Mouse (Mus musculus) right cerebral cortex, adult 18-20 months (tissue): Measurements from ENCODE around the gene Nfia.
A peak's percentile ranks its signal among the peaks of the same experiment; 100 is the strongest.

Experiments used
- DNase-seq: peaks from one replicate; pipeline ENCODE4 v3.0.0; 2022; ENCODE audit warnings: mixed read lengths

Gene Nfia

DNA sequence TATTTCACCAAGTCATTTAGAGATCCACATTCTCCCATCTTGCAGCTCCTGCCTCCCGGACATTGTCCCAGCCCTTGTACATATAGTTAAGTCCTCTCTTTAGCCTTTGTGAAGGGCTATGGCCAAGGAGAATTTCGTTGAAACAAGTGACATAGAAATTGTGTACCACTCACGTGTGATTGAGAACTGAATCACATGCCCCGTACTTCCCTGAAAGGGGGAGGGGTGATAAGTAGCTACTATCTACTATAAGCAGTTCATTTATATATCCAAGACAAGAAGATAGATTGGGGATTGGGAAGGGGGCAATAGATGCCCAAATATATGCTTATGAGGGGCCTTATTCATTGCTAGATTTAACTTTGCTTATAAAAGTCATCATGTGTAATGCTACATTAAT is 5.5 kb upstream of the Nfia start:
- DNase-seq, result no peak

DNA sequence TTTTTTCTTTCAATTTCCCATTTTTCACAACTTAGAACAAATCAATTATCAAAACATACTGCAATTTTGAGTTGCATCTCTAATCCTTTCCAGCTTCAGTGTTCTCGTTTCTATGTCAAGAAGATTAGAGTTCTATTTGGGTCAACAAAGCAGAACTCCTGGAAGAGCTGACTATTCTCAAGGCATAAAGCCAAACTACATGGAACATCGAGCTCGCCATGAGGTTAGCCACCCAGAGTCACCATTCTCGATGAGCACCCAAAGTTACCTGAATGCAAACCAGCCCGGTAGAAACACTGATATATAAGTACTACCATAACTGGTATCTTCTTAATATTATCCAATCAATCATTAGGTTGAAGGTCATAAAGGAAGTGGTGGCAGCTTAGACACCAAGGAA is 5.0 kb upstream of the Nfia start:
- DNase-seq, result no peak

DNA sequence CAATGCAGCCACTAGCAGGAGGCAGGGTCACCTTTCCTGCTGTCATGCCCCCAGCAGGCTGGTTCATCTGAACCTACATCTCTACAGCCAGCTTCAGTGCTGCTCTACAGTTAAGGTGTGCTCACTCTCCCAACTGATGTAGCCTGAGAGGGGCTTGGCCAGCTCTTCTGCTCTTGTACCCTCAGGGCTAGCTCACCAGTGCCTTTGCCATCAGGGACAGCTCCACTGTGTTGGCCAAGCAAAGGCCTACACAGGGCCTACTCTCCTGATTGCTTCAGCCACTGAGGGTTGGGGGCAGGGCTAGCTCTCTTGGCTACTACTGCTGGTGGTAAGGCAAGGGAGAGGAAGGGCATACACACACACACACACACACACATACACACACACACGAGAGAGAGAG is 2.7 kb upstream of the Nfia start:
- no peak for DNase-seq

- no peak for DNase-seq
These were observed 1.1 kb upstream of the Nfia start for GRCm38 (mm10) chr4:97771426-97771825.

DNA sequence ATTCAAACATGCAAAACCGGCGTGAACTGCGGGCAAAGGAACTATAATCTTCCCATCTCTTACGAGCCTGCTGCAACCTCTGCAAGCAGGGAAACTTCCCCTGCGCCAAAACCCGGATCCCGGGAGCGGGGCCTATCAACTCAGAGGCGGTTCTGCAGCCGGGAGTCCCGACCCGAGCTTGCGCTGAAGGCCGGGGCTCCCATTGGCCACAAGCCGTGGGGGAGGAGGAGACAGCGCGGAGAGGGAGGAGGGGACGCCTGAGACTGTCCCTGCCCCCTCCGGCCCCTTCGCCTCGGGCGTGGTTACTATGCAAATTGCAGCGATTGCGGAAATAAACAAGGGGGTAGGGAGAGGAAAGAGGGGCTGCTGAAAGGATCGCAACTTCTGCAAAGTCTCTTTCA is 450 bp upstream of the Nfia start:
- peak; percentile 97 for DNase-seq

- DNase-seq, result peak; percentile 95
These were observed 618 bp downstream of the Nfia start for GRCm38 (mm10) chr4:97773110-97773593.

DNA sequence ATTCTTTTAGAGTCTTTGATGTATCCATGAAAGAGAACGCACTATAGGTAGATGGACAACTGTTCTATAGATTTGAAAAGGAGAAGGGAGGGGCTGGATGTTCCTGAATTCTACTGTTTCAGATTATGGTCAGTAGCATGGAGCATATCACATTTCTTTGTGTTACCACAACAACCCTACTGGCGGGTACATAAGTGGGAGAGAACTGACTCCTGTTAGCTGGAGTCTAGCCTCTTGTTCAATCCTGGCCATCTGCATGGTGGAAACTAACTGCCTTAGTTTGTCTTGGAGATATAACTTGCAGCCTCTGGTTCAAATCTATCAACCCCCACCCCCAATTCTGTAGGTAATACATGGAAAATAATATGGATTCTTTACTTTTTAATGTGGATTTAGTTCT is 1.3 kb downstream of the Nfia start:
- DNase-seq, result no peak

GRCm38 (mm10) chr4:97774446-97774950 is 2.0 kb downstream of the Nfia start:
- DNase-seq, result no peak

GRCm38 (mm10) chr4:97775059-97775458 is 2.5 kb downstream of the Nfia start:
- DNase-seq, result peak; percentile 72

GRCm38 (mm10) chr4:97775494-97776265 is 3.1 kb downstream of the Nfia start:
- no peak for DNase-seq

GRCm38 (mm10) chr4:97776388-97777080 is 4.0 kb downstream of the Nfia start:
- DNase-seq, result peak; percentile 25

GRCm38 (mm10) chr4:97777081-97777705 is 4.7 kb downstream of the Nfia start:
- peak; percentile 33 for DNase-seq

- peak; percentile 42 for DNase-seq
These were observed 5.2 kb downstream of the Nfia start, which contains the start of gene E130114P18Rik for GRCm38 (mm10) chr4:97777706-97778176. Gene E130114P18Rik (minus strand): TSS chr4:97778078.

DNA sequence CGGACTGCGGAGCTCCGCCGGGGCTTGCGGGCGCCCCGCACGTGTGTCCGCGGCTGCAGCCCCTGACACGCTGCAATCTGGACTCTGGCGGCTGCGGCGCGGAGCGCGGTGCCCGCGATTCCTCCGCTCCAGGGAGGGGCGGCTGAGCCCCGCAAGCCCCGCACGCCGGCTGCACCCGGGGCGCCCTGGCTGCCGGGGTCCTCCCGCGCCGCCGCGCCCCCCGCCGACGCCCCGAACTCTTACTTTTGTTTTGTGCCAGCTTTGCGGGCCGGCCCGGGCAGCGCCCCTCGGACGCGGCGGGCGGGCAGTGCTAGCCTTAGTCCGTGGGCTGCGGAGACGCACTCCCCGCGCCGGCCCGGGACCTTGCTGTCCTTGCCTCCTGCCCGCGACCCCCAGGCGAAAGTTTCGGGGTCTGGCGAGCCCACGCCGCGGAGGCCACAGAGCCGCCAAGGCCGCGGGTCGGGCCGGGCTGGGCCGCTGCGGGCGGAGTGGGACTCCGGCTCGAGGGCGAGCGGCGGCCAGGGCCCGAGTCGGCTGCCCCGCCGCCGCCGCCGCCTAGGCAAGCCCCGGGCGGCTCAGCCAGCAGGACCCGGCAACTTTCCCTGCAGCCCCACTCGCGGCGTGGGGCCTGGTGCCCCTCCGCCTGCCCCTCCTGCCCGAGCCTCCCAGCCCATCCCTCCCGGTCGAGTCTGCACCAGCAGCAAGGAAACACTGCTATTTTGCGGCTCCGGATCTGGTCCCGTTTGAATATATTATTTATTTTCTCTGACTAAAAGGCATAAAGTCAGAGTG is 5.9 kb downstream of the Nfia start:
- no peak for DNase-seq

- no peak for DNase-seq
These were observed 6.7 kb downstream of the Nfia start for GRCm38 (mm10) chr4:97779003-97779930.

GRCm38 (mm10) chr4:97780024-97780423 is 7.5 kb downstream of the Nfia start:
- DNase-seq, result no peak

GRCm38 (mm10) chr4:97780666-97781435 is 8.3 kb downstream of the Nfia start:
- no peak for DNase-seq

GRCm38 (mm10) chr4:97782069-97782468 is 9.5 kb downstream of the Nfia start:
- DNase-seq, result no peak

GRCm38 (mm10) chr4:97782497-97782896 is 10.0 kb downstream of the Nfia start:
- no peak for DNase-seq

DNA sequence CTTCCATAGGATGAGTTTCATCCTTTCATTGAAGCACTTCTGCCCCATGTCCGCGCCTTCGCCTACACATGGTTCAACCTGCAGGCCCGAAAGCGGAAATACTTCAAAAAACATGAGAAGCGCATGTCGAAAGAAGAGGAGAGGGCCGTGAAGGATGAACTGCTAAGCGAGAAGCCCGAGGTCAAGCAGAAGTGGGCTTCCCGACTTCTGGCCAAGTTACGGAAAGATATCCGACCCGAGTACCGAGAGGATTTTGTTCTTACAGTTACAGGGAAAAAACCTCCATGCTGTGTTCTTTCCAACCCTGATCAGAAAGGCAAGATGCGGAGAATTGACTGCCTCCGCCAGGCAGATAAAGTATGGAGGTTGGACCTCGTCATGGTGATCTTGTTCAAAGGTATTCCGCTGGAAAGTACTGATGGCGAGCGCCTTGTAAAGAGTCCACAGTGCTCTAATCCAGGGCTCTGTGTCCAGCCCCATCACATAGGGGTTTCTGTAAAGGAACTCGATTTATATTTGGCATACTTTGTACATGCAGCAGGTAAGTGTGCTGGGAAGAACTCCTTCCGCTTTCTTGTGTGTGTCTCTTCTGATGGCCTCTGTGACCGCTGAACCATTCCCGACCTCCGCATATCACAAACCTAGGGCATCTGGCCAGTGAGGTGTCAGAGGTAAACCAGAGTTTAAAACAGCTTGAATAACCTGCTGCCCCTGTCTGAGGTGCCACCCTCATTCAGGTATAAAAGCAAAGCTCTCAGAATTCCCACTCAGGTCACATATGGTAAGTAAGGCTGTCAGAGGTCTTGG is 10.7 kb downstream of the Nfia start:
- DNase-seq, result no peak
